Mouse (Mus musculus): Measurements from ENCODE around the gene Rbm34. TPM values are rescaled to one million over a fixed set of nuclear protein-coding genes. Genes with fewer than 3 reads are reported as not detected.

Gene Rbm34
- polyA plus RNA-seq, 1 experiment from 2014 or later: 38.5 TPM

GRCm38 (mm10) chr8:126903927-126904326, 66.9 kb downstream of the Rbm34 start:
- H3K27me3 ChIP-seq (ENCODE audit: control insufficient read depth, insufficient read depth, low read length): no peaks in the 10 kb centered on the region
- 85% methylated on average over 9 of the region's 9 CpGs for WGBS
- H3K27ac ChIP-seq (replicated peaks; ENCODE audit: low read depth, low read length): no peak overlapping the region
- H3K4me3 ChIP-seq (ENCODE audit: low read depth, low read length): no peak overlapping the region
- no peaks in the 10 kb centered on the region for H3K9me3 ChIP-seq (replicated peaks; ENCODE audit: control insufficient read depth, low read length)
- DNase-seq (ENCODE audit: low spot score) (no peak), ATAC-seq (replicated peaks; ENCODE audit: insufficient number of reproducible peaks, low FRiP score, low TSS enrichment, low read depth) (no peak)
- H3K4me2 ChIP-seq (ENCODE audit: low read depth, low read length): no peak overlapping the region
- no peaks in the 10 kb centered on the region for H3K4me1 ChIP-seq (ENCODE audit: control insufficient read depth, insufficient read depth, low read length)
- H3K9ac ChIP-seq (replicated peaks; ENCODE audit: low read length): no peak overlapping the region
- no peaks in the 10 kb centered on the region for H3K36me3 ChIP-seq (replicated peaks; ENCODE audit: control insufficient read depth, insufficient read depth, low read depth, low read length)

GRCm38 (mm10) chr8:126903224-126903895, 67.5 kb downstream of the Rbm34 start:
- Histone ChIP-seq H3K9me3 (replicated peaks; ENCODE audit: control insufficient read depth, low read length) (no peaks in the 10 kb centered on the region), H3K4me3 (ENCODE audit: low read depth, low read length) (no peak overlapping the region), H3K27me3 (ENCODE audit: control insufficient read depth, insufficient read depth, low read length) (no peaks in the 10 kb centered on the region), H3K36me3 (replicated peaks; ENCODE audit: control insufficient read depth, insufficient read depth, low read depth, low read length) (no peaks in the 10 kb centered on the region), H3K4me2 (ENCODE audit: low read depth, low read length) (no peak overlapping the region), H3K4me1 (ENCODE audit: control insufficient read depth, insufficient read depth, low read length) (no peaks in the 10 kb centered on the region), H3K27ac (replicated peaks; ENCODE audit: low read depth, low read length) (no peak overlapping the region), H3K9ac (replicated peaks; ENCODE audit: low read length) (no peak overlapping the region)
- 60% methylated on average over 9 of the region's 9 CpGs for WGBS
- no peak for DNase-seq (ENCODE audit: low spot score)
- ATAC-seq (replicated peaks; ENCODE audit: insufficient number of reproducible peaks, low FRiP score, low TSS enrichment, low read depth): no peak

- Histone ChIP-seq H3K27ac (replicated peaks; ENCODE audit: low read depth, low read length) (no peak overlapping the region), H3K4me3 (ENCODE audit: low read depth, low read length) (no peak overlapping the region), H3K9ac (replicated peaks; ENCODE audit: low read length) (no peak overlapping the region), H3K9me3 (replicated peaks; ENCODE audit: control insufficient read depth, low read length) (no peaks in the 10 kb centered on the region), H3K27me3 (ENCODE audit: control insufficient read depth, insufficient read depth, low read length) (no peaks in the 10 kb centered on the region), H3K36me3 (replicated peaks; ENCODE audit: control insufficient read depth, insufficient read depth, low read depth, low read length) (no peaks in the 10 kb centered on the region), H3K4me1 (ENCODE audit: control insufficient read depth, insufficient read depth, low read length) (no peaks in the 10 kb centered on the region), H3K4me2 (ENCODE audit: low read depth, low read length) (no peak overlapping the region)
- 83% methylated on average over 1 of the region's 1 CpGs for WGBS
- no peak; the same call in 1 of the 2 replicates for ATAC-seq (replicated peaks; ENCODE audit: insufficient number of reproducible peaks, low FRiP score, low TSS enrichment, low read depth)
- DNase-seq (ENCODE audit: low spot score): no peak
Measured at GRCm38 (mm10) chr8:126901612-126902011, 69.3 kb downstream of the Rbm34 start.

- H3K4me1 ChIP-seq (ENCODE audit: control insufficient read depth, insufficient read depth, low read length): no peaks in the 10 kb centered on the region
- H3K36me3 ChIP-seq (replicated peaks; ENCODE audit: control insufficient read depth, insufficient read depth, low read depth, low read length): no peaks in the 10 kb centered on the region
- no peak overlapping the region for H3K4me2 ChIP-seq (ENCODE audit: low read depth, low read length)
- DNase-seq (ENCODE audit: low spot score) (no peak), ATAC-seq (replicated peaks; ENCODE audit: insufficient number of reproducible peaks, low FRiP score, low TSS enrichment, low read depth) (no peak)
- no peak overlapping the region for H3K4me3 ChIP-seq (ENCODE audit: low read depth, low read length)
- H3K27me3 ChIP-seq (ENCODE audit: control insufficient read depth, insufficient read depth, low read length): no peaks in the 10 kb centered on the region
- no peak overlapping the region for H3K27ac ChIP-seq (replicated peaks; ENCODE audit: low read depth, low read length)
- WGBS: 48% methylated on average over 2 of the region's 2 CpGs
- H3K9me3 ChIP-seq (replicated peaks; ENCODE audit: control insufficient read depth, low read length): no peaks in the 10 kb centered on the region
- H3K9ac ChIP-seq (replicated peaks; ENCODE audit: low read length): no peak overlapping the region
Measured at GRCm38 (mm10) chr8:126901049-126901448, 69.8 kb downstream of the Rbm34 start.

Other genes with a start within 250 kb of the Rbm34 start
- 245 and 256 TPM in 2 replicates for gene Tomm20, start 25.2 kb downstream of the Rbm34 start, polyA plus RNA-seq (2014; fragmentation: Nextera tagmentation; extraction: Ambion mirVana)
- gene Pard3, start 92.8 kb upstream of the Rbm34 start, polyA plus RNA-seq (2014; fragmentation: Nextera tagmentation; extraction: Ambion mirVana): 34.5 and 39.4 TPM in 2 replicates